Mouse (Mus musculus) lung, postnatal 4 days (tissue): ENCODE results near the gene Tgfbr3.

Experiments
- DNase-seq, 2 experiments: peaks; one replicate each; pipeline ENCODE4 v3.0.0; 2021

The Tgfbr3 gene

GRCm38 (mm10) chr5:107144263-107144843 lies 145.1 kb downstream of the Tgfbr3 start:
- no peak for DNase-seq

DNA sequence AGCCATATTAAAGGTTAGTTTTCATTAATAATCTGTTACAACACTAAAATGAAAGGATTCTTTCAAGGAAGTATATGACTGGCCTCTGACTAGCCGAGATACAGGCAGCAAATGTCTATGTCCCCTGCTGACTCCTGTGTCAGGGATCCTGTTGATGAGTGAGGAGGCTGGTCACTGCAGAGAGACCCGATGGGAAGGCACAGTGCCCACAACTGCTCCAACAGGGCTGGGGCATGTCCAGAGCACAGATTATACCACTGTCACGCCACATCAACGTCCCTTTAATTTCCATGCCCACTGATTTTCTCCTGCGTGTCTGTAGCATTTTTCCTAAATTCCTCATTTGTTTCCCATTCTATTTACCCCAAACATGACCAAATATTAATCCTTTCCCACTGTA lies 146.0 kb downstream of the Tgfbr3 start:
- DNase-seq: no peak

- no peak for DNase-seq
Observed at GRCm38 (mm10) chr5:107142791-107143190, 146.6 kb downstream of the Tgfbr3 start.

DNA sequence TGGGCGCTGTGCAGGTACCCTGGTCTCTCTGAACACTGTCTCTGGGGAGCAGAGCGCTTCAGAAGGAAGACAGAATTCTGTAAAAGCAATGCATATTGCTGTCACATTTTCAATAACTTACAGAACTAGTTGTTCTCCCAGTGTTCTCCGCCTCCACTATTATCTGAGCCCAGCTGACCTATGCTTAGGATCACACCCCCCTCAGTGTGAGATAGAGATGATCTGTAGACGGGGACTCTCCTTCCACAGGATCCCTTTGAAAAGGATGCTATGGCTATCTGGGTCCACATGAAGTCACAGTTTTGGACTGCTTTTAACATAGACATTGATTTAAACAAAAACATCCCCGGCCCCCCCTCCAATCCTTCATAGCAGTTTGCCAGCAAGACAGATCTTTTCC lies 148.1 kb downstream of the Tgfbr3 start:
- no peak for DNase-seq

GRCm38 (mm10) chr5:107139800-107140651 lies 149.4 kb downstream of the Tgfbr3 start:
- no peak for DNase-seq

- no peak for DNase-seq
Observed at GRCm38 (mm10) chr5:107133336-107133735, 156.1 kb downstream of the Tgfbr3 start.

DNA sequence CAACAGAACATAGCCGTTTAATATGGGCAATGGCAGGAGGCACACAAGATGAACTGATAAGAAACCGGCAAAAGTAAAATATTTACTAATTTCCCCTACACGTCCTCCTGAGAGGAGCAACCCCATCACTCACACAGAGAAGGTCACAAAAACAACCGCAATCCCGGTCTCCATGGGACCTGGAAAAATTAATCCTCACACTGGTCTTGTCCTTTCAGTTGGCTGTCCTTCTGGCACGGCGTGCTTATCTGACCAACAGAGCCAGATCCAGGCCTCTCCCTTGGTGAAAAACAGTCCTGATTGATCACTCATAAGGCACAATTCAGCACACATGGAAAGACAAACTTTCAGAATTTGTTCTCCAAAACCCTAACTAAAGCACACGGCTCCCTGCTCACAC lies 157.2 kb downstream of the Tgfbr3 start:
- no peak for DNase-seq

GRCm38 (mm10) chr5:107129304-107129703 lies 160.1 kb downstream of the Tgfbr3 start:
- DNase-seq: no peak

DNA sequence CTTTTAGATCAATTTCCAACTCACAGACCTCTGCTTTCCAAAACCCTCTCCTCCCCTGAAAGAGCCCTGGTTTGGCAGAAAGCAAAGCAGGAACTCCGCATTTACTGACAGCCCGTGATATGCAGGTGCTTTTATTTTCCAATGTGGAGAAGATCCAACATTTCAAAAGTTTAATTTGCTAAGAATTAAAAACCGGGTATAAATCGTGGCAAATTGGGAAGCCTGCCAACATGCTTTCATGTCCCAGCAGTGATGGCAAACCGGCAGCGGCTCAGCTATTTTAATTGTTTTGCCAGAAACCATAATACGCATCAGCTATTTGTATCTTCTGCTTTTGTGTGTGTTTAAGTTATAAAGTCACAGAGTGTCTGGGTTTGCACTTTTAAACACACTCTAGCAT lies 162.9 kb downstream of the Tgfbr3 start:
- DNase-seq: no peak

DNA sequence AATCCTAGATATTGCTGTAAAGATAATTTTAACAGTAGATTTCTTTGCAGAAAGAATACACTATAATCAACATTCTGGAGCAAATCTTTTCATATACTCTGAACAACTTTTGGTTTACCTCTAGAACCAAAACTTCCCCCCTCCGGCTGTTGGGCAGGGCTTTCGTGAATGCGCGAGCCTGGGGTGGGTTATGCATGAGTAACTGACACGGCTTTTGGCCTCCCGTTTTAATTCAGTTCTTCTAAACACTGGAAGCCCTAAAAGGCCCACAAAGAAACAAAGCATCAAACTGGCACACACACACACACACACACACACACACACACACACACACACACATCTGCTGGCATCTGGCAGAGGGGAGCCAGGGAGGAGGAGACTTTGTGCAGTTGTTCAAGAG lies 164.3 kb downstream of the Tgfbr3 start:
- DNase-seq: no peak

- DNase-seq: no peak
Observed at GRCm38 (mm10) chr5:107124531-107124930, 164.9 kb downstream of the Tgfbr3 start.

DNA sequence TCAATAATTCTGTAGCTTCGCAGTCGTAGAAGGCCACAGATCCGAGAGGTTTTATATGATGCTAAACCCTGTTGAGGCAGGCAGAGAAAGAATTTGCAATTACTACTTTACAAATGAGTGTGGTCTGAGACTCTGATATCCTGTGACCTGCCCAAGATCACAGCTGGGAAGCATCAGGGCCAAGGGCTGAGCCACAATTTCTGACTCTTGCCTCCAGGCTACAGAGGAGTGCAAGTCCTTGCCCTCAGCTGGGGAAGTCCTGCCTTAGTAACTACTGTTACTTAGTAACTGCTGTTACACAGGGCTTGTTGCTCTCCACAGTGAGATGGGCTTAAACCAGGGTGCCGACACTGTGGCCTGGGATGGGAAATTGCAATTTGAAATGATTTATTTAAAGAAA lies 166.8 kb downstream of the Tgfbr3 start:
- DNase-seq: no peak

DNA sequence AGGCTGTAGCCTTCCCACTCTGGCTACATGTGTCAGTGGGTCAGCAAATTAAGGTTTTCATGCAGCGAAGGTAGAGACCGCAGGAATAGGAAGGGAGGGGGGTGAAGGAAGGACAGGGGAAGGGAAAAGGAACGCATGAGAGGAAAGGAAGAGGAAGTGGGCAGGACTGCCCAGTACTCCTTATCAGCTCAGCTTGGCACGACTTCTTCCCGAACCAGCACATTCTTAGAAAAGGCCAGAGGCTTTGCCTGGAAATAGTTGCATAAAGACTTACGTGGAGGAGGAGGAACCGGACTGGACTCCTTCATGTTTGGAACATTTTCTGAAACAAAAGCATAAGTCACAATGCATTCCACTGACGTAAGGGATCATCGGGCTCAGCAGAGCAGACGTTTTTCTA lies 168.3 kb downstream of the Tgfbr3 start:
- DNase-seq: peak; percentile 54 to 67

DNA sequence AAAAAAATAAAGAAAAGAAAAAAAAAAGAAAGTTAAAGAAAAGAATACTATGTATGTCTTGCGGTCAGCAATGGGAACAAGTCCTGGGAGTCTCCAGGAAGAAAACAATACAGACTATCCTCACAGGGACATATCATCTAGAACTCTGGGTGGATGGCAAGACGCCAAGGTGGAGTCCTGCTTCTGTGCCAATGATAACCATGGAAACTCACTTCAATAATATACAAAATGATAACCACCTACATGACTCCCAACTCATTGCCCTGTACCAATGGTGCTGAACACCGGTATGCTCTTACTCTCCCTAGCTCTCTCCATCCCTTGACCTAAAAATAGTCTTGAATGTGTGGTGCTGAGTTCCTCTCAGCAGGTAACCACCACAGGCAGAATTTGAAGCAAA lies 168.8 kb downstream of the Tgfbr3 start:
- peak; percentile 61 to 64 for DNase-seq

DNA sequence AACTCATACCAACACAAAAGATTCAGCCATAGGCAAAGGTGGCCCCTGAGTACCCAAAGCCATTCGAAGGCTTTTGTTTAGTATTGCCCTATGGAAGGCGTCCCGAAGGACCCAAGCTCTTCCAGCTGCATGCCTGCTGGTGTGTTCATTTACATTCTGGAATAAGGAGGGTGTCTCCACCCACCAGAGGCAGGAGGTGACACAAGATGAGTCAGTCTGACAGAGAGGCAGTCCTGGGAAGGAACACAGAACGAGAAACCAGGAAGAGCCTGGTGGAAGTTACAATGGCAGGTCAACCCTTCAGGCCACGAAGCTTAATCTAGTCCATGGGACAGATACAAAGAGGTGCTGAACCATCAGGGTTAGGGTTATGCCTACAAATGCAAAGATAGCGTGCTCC lies 169.5 kb downstream of the Tgfbr3 start:
- peak in 1 of 2 experiments; percentile 39 for DNase-seq

GRCm38 (mm10) chr5:107116821-107117220 lies 172.6 kb downstream of the Tgfbr3 start:
- peak; percentile 23 to 44 for DNase-seq

DNA sequence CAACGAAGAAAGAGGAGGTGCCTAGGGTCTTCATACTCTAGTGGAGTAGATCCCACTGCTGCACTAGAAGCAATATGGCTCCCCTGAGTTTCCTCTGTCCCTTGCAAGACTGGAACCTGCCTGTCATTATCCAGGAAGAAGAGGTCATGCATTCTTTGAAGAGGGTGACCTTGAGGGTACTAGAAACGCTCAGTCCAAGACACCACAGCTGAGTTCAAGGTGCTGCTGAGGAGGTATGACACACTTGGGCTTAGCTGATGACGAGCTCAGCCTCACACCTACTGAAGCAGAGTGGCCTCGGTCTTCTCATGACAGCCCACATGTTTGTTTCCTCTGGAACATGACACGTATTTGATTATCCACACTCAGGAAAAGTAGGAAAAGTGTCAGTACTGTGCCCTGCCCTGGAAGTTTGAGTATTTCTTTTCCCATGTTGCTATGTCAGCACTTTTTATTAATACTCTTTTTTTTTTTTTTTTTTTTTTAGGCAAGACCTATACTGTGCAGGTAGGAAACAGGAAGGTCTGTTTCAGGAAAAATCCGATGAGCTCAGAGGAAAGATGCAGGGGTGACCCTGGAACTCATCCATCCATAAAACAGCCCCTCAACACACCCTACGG lies 176.7 kb downstream of the Tgfbr3 start:
- no peak for DNase-seq

GRCm38 (mm10) chr5:107111802-107112201 lies 177.6 kb downstream of the Tgfbr3 start:
- peak; percentile 40 to 70 for DNase-seq

- DNase-seq: peak in 1 of 2 experiments; percentile 47
Observed at GRCm38 (mm10) chr5:107110880-107111520, 178.4 kb downstream of the Tgfbr3 start.

DNA sequence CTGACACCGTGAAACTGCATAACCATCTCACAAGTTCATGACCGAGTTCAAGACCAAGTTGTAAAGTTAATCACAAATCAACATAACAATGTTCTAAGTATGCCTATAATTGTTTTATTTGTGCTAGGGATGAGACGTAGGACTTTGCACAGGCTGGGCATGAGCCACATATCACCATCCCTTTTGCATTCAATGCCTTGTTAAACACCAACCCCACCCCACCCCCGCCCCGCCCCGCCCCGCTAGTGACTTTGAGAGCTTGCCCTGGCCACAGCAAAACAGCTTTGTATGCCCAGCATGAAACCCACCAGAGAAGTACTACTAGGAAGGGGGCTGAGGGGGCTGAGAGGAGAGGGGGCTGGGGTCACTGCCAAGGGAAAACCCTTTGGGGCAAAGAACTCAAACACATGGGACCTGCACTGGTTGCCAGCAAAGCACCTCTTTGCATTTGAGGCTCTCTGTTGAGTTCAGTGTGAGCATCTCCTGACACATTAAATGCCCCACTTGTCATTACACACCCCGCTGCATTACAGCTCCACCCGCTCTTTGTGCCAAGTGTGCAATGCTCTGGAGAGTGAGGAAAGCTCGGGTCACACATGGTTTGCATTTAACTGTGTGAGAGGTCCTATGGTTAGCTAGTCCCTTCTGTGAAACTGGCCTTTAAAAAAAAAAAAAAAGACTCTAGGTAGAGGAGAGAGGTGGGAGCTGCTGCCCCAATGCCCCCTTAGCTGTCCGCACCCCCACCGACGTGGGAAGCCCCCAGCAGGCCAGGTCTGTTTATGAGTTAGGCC lies 179.1 kb downstream of the Tgfbr3 start:
- DNase-seq: no peak

GRCm38 (mm10) chr5:107109416-107109815 lies 180.0 kb downstream of the Tgfbr3 start:
- no peak for DNase-seq

DNA sequence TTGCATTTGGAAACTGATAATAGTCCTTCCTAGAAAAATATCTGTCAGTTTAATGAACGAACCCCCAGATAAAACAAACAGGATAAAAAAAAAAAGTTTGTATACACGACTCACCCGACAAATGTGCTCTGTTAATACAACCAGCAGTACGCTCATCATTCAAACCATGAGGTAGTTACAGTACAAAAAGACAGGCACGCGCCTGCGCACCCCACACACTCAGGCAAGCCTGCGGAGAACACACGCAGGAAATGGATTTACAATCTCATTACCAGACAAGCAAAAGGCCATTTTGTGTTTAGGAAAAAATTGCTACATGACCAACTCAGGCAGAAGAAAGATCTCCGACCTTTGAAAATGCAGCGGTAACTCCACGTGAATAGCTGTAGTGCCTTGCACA lies 182.6 kb downstream of the Tgfbr3 start:
- DNase-seq: peak; percentile 51 to 76

DNA sequence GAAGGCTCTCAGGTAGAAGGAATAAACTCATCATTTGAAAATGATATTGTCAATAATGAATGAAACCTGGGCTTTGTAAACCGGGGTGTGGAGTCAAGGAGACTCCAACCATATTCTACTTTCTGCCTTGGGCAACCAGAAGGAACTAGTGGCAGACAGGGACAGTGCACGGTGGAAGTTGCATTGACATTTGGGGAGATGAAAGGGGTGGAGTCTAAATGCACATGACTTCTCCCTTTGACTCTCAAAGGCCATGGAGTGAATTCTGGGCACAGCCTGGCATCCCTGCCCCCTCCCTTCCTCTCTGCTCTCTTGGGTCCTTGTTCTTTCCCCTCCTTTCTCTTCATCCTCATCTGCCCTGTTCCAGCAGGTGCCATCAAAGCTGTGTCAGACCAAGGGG lies 183.3 kb downstream of the Tgfbr3 start:
- DNase-seq: no peak
